Comparison of ENCODE assay signal across 8 mouse cellular contexts in genomic region chr3:116861223-116861539, GRCm38 (mm10). TPM values are rescaled to one million over a fixed set of nuclear protein-coding genes. Genes with fewer than 3 reads are reported as not detected.
DNase-seq lines count a peak whose midpoint lies in the region; ATAC-seq and TF ChIP-seq lines count a peak whose summit lies in the region.

No protein-coding gene starts in this region.

- H3K27ac ChIP-seq in heart, embryonic 10.5 days = peak overlapping the region; percentile 87
- H3K27ac ChIP-seq in forebrain, embryonic 13.5 days = no peak overlapping the region
- peak overlapping the region; percentile 96 for H3K27ac ChIP-seq in liver, embryonic 16.5 days (ENCODE audit: low read length)

- H3K36me3 ChIP-seq in heart, embryonic 10.5 days = no peaks in the 10 kb centered on the region
- peaks cover 17% of the 10 kb centered on the region for H3K36me3 ChIP-seq in E14TG2a.4 (ENCODE audit: insufficient read depth, low read length)
- no peaks in the 10 kb centered on the region for H3K36me3 ChIP-seq in forebrain, embryonic 13.5 days (ENCODE audit: poor library complexity, severe bottlenecking)
- H3K36me3 ChIP-seq in liver, embryonic 16.5 days (ENCODE audit: control insufficient read depth, insufficient read depth) = peaks cover 3% of the 10 kb centered on the region

- DNase-seq in heart, embryonic 10.5 days (ENCODE audit: low spot score) = no peak
- no peak for DNase-seq in heart, adult 11 months
- no peak for DNase-seq in left cerebral cortex, postnatal 10 days (ENCODE audit: extremely low spot score in 1 of 2, low spot score in 2 of 2)
- no peak for DNase-seq in frontal cortex, postnatal 25 days (ENCODE audit: low spot score in 2 of 2)
- DNase-seq in c-Kit-positive CD71-positive TER-119-positive erythroid progenitor cells, embryonic 14.5 days (ENCODE audit: low spot score) = no peak

- 0 out of 2 replicates have a peak, but pooled peaks cover 5% of the 10 kb centered on the region for H3K4me1 ChIP-seq in heart, embryonic 10.5 days
- peaks cover 72% of the 10 kb centered on the region for H3K4me1 ChIP-seq in E14TG2a.4 (replicated peaks; ENCODE audit: low read depth, low read length)
- peaks cover 4% of the 10 kb centered on the region; the same call in 1 of the 2 replicates for H3K4me1 ChIP-seq in forebrain, embryonic 13.5 days
- H3K4me1 ChIP-seq in liver, embryonic 16.5 days (ENCODE audit: control insufficient read depth, low read depth, low read length) = peaks cover 46% of the 10 kb centered on the region

- 8% methylated on average over 4 of the region's 4 CpGs for WGBS in heart, embryonic 10.5 days
- WGBS in forebrain, embryonic 13.5 days = 12% methylated on average over 4 of the region's 4 CpGs
- WGBS in liver, embryonic 16.5 days (ENCODE audit: insufficient replicate concordance) = under 1% methylated on average over 4 of the region's 4 CpGs

- intact Hi-C loops in left cerebral cortex, postnatal 10 days (cut with DNase I) = no loop called here

- peak overlapping the region; percentile 68 for H3K4me3 ChIP-seq in heart, embryonic 10.5 days
- H3K4me3 ChIP-seq in E14TG2a.4 (replicated peaks; ENCODE audit: low read length) = peak overlapping the region; percentile 87
- H3K4me3 ChIP-seq in forebrain, embryonic 13.5 days = peak overlapping the region; percentile 58
- H3K4me3 ChIP-seq in liver, embryonic 16.5 days (ENCODE audit: low read depth, low read length) = peak overlapping the region; percentile 87

- peak overlapping the region; percentile 87 for H3K4me2 ChIP-seq in forebrain, embryonic 13.5 days
- H3K4me2 ChIP-seq in liver, embryonic 16.5 days (ENCODE audit: low read depth, low read length) = peak overlapping the region; percentile 79

- H3K9me3 ChIP-seq in heart, embryonic 10.5 days = no peaks in the 10 kb centered on the region
- no peaks in the 10 kb centered on the region for H3K9me3 ChIP-seq in E14TG2a.4 (ENCODE audit: low read length)
- no peaks in the 10 kb centered on the region for H3K9me3 ChIP-seq in forebrain, embryonic 13.5 days (replicated peaks)
- no peaks in the 10 kb centered on the region for H3K9me3 ChIP-seq in liver, embryonic 16.5 days (replicated peaks; ENCODE audit: control insufficient read depth, low read length)

- H3K27me3 ChIP-seq in heart, embryonic 10.5 days (ENCODE audit: insufficient read depth, poor library complexity, severe bottlenecking) = no peaks in the 10 kb centered on the region
- H3K27me3 ChIP-seq in E14TG2a.4 (ENCODE audit: insufficient read depth, low read length) = no peaks in the 10 kb centered on the region
- H3K27me3 ChIP-seq in forebrain, embryonic 13.5 days = no peaks in the 10 kb centered on the region
- H3K27me3 ChIP-seq in liver, embryonic 16.5 days (ENCODE audit: control insufficient read depth, insufficient read depth, low read depth, low read length) = no peaks in the 10 kb centered on the region

- no peak for TF ChIP-seq CTCF in E14TG2a.4 (conservative IDR thresholded peaks at IDR 0.05; ENCODE audit: low read length)

- H3K9ac ChIP-seq in forebrain, embryonic 13.5 days = peak overlapping the region; percentile 75
- peak overlapping the region; percentile 90 for H3K9ac ChIP-seq in liver, embryonic 16.5 days (ENCODE audit: low read depth, low read length)

- peak; percentile 68 for ATAC-seq in forebrain, embryonic 13.5 days
- ATAC-seq in liver, embryonic 16.5 days (ENCODE audit: low read depth) = no peak

RNA-seq across cellular contexts. Expression of gene Frrs1, which starts 1.9 kb away (rescaled TPM):
- 24.8 and 32.7 TPM in 2 replicates for polyA plus RNA-seq in heart, embryonic 10.5 days (2016; fragmentation: Nextera tagmentation; extraction: Ambion mirVana)
- 3.8 and 5.3 TPM in 2 replicates for polyA plus RNA-seq in forebrain, embryonic 13.5 days (2015; fragmentation: Nextera tagmentation; extraction: Ambion mirVana)
- 44.2 and 51.8 TPM in 2 replicates for polyA plus RNA-seq in liver, embryonic 16.5 days (2015; fragmentation: Nextera tagmentation; extraction: Ambion mirVana)
- total RNA-seq in left cerebral cortex, postnatal 10 days (2021) = 1 to 10 TPM; 1.8 to 3.1 TPM

RNA-seq across cellular contexts. Expression of gene Agl, which starts 53.2 kb away (rescaled TPM):
- 30.7 and 47.2 TPM in 2 replicates for polyA plus RNA-seq in heart, embryonic 10.5 days (2016; fragmentation: Nextera tagmentation; extraction: Ambion mirVana)
- polyA plus RNA-seq in forebrain, embryonic 13.5 days (2015; fragmentation: Nextera tagmentation; extraction: Ambion mirVana) = 12.7 and 13.8 TPM in 2 replicates
- polyA plus RNA-seq in liver, embryonic 16.5 days (2015; fragmentation: Nextera tagmentation; extraction: Ambion mirVana) = 14.3 and 19.6 TPM in 2 replicates
- 10 to 100 TPM; 25.5 to 26.1 TPM for total RNA-seq in left cerebral cortex, postnatal 10 days (2021)
